Mouse (Mus musculus) limb, embryonic 12.5 days (tissue): ENCODE data around the gene Tecpr1. TPM values are rescaled to one million over a fixed set of nuclear protein-coding genes. Genes with fewer than 3 reads are reported as not detected.

Experiments used
- ATAC-seq: fragments of 200-750 bp; cut with Nextera tagmentation; 2 replicates; pipeline ENCODE4 v1.8.0; 2017; ENCODE audit warnings: low read depth, moderate TSS enrichment; ENCODE audit not compliant: insufficient number of reproducible peaks, insufficient read depth, low FRiP score, low TSS enrichment
- H3K27ac ChIP-seq: fragments of 300-500 bp; sonication (generic); 2 replicates; pipeline ENCODE4 v1.5.1; 2016; ENCODE audit warnings: mild to moderate bottlenecking, moderate library complexity
- H3K27me3 ChIP-seq: fragments of 300-500 bp; sonication (generic); 2 replicates; pipeline ENCODE4 v1.6.1; 2016; ENCODE audit warnings: mild to moderate bottlenecking, moderate library complexity
- H3K36me3 ChIP-seq: fragments of 300-500 bp; sonication (generic); 2 replicates; pipeline ENCODE4 v1.6.1; 2016; ENCODE audit warnings: mild to moderate bottlenecking, moderate library complexity
- H3K4me1 ChIP-seq: fragments of 300-500 bp; sonication (generic); replicated peaks from 2 replicates; pipeline ENCODE4 v1.6.1; 2016
- H3K4me2 ChIP-seq: fragments of 300-500 bp; sonication (generic); 2 replicates; pipeline ENCODE4 v1.6.1; 2016; ENCODE audit warnings: mild to moderate bottlenecking, moderate library complexity
- H3K4me3 ChIP-seq: fragments of 300-500 bp; sonication (generic); replicated peaks from 2 replicates; pipeline ENCODE4 v1.5.1; 2016; ENCODE audit warnings: mild to moderate bottlenecking
- H3K9ac ChIP-seq: fragments of 300-500 bp; sonication (generic); replicated peaks from 2 replicates; pipeline ENCODE4 v1.6.1; 2016; ENCODE audit warnings: mild to moderate bottlenecking, moderate library complexity
- H3K9me3 ChIP-seq: fragments of 300-500 bp; sonication (generic); 2 replicates; pipeline ENCODE4 v1.6.1; 2016; ENCODE audit warnings: mild to moderate bottlenecking, moderate library complexity
- WGBS: fragments of 180-500 bp; shearing (Covaris S2); methylation state at CpG from one replicate; pipeline ENCODE4 v1.1.7; 2016; 5-methylcytosine and 5-hydroxymethylcytosine counted together
- polyA plus RNA-seq: library from polyadenylated mRNA; unstranded; fragments of >200 nt; fragmentation: Nextera tagmentation; extraction: Ambion mirVana; gene quantifications from 2 replicates; pipeline ENCODE4 v1.2.1, GENCODE M21; 2016

Tecpr1 gene
- polyA plus RNA-seq, 1 experiment from 2014 or later = 24.3 TPM

DNA sequence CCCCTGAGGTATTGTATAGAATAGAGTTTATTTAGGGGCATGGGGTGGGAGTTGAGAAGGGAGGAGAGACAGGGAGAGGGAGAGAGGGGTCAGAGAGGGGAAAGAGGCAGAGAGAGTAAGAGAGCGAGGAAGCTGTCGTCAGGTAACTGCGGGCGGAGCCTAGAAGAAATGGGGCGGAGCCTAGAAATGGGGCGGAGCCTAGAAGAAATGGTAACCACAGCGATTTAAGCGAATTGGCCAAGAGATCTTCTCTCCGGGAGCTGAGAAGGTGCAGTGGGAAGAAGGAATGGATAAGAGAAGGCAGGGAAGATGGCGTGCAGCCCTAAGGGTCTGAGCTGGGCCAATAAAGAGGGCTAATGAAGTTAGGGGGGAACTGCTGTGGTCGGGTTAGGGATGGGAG lies 2.8 kb upstream of the Tecpr1 start:
- H3K27ac ChIP-seq = no peak overlapping the region
- no peaks in the 10 kb centered on the region for H3K9me3 ChIP-seq
- H3K4me2 ChIP-seq = no peak overlapping the region
- H3K27me3 ChIP-seq = no peaks in the 10 kb centered on the region
- no peak overlapping the region for H3K4me3 ChIP-seq
- 28% methylated on average over 11 of the region's 11 CpGs for WGBS
- H3K4me1 ChIP-seq = peaks cover 23% of the 10 kb centered on the region
- no peak overlapping the region for H3K9ac ChIP-seq
- H3K36me3 ChIP-seq = no peaks in the 10 kb centered on the region
- no peak for ATAC-seq

GRCm38 (mm10) chr5:144223899-144224816 lies 743 bp upstream of the Tecpr1 start:
- H3K4me1 ChIP-seq = peaks cover 24% of the 10 kb centered on the region
- H3K36me3 ChIP-seq = no peaks in the 10 kb centered on the region
- peak overlapping the region; percentile 67 for H3K9ac ChIP-seq
- WGBS = 22% methylated on average over 18 of the region's 18 CpGs
- peak overlapping the region; percentile 78; the same call in 1 of the 2 replicates for H3K27ac ChIP-seq
- H3K4me2 ChIP-seq = peak overlapping the region; percentile 84
- no peaks in the 10 kb centered on the region for H3K27me3 ChIP-seq
- ATAC-seq = no peak
- H3K9me3 ChIP-seq = no peaks in the 10 kb centered on the region
- peak overlapping the region; percentile 66 for H3K4me3 ChIP-seq

DNA sequence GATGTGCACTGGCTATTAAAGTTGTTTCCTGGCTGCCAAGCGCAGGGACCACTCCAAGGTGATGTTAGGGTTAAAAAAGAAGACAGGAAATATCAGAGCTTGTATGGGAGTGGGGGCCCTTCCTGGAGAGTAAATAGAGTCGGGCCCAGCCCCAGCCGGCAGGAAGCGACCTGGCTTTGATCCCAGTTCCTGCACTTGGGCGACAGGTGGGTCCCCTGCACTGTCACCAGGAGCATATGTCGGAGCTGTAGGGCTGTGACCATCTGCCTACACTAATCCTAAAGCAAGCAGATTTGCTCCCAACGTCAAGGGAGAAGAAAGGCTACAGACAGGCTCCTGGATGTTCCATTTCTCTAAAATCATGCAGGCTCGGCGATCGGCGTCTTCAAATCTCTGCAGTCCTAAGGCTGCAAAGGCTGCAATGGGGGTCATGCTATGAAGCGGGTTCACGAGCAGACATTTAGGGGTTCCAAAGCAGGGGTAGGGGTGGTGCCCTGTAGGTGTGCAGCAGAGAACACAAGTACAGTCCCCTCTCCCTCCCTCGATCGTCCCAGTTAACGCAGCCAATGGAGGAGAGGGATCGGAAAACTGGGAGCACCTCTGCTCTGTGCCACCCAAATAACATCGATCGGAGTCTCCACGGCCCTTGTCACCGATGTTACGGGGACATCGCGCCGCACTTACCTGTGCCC lies 458 bp downstream of the Tecpr1 start:
- ATAC-seq = peak; percentile 60; the same call in 1 of the 2 replicates
- Histone ChIP-seq H3K4me3 (peak overlapping the region; percentile 66), H3K27me3 (no peaks in the 10 kb centered on the region), H3K9ac (peak overlapping the region; percentile 68), H3K4me2 (peak overlapping the region; percentile 84), H3K27ac (no peak overlapping the region), H3K4me1 (peaks cover 24% of the 10 kb centered on the region), H3K9me3 (no peaks in the 10 kb centered on the region), H3K36me3 (no peaks in the 10 kb centered on the region)
- WGBS = 1% methylated on average over 25 of the region's 25 CpGs

DNA sequence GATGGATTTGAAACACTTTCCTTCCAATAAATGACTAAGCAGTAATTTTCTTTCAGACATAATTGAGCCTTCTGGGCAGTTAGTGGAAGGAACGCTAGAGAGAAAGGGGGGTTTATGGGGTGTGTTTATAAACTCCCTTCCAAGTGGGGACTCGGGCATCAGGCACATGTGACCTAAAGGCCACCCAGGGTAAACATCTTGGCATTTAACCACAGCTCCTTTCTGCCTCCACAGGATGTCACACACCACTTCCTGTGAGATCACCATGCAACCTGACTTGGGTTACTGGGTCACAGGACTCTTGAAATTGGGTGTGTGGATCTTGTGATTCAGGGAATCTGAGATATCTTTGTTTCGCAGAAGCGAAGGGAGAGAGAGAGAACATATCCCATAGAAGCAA lies 2.1 kb downstream of the Tecpr1 start:
- Histone ChIP-seq H3K36me3 (no peaks in the 10 kb centered on the region), H3K27me3 (no peaks in the 10 kb centered on the region), H3K27ac (0 out of 2 replicates have a peak overlapping the region, but pooled peaks have one; percentile 7), H3K4me3 (no peak overlapping the region), H3K4me1 (peaks cover 24% of the 10 kb centered on the region), H3K4me2 (no peak overlapping the region), H3K9ac (no peak overlapping the region), H3K9me3 (no peaks in the 10 kb centered on the region)
- ATAC-seq = no peak
- 59% methylated on average over 4 of the region's 4 CpGs for WGBS

DNA sequence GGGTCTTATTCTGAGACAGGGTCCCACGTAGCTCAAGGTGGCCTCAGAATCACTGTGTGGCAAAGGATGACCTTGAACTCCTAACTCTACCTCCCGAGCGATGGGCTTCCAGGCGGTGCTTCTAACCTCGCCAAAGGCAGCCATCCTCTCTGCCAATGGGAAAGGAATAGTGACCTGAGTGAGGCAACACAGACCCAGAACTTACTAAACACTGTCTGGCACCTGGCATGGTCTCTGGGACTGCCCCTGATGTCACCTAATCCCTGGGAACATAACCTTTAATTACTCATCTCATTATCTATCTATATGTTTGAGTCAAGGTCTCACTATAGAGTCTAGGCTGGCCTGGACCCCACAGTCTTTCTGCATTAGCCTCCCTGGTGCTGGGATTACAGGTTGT lies 3.5 kb downstream of the Tecpr1 start:
- H3K27ac ChIP-seq = no peak overlapping the region
- WGBS = 85% methylated on average over 5 of the region's 5 CpGs
- no peak overlapping the region for H3K4me2 ChIP-seq
- no peak for ATAC-seq
- no peak overlapping the region for H3K9ac ChIP-seq
- H3K4me1 ChIP-seq = peaks cover 24% of the 10 kb centered on the region
- H3K4me3 ChIP-seq = no peak overlapping the region
- H3K36me3 ChIP-seq = peaks cover 3% of the 10 kb centered on the region; the same call in 1 of the 2 replicates
- H3K27me3 ChIP-seq = no peaks in the 10 kb centered on the region
- no peaks in the 10 kb centered on the region for H3K9me3 ChIP-seq

- ATAC-seq = no peak
- Histone ChIP-seq H3K4me1 (peaks cover 21% of the 10 kb centered on the region), H3K9me3 (no peaks in the 10 kb centered on the region), H3K36me3 (peaks cover 6% of the 10 kb centered on the region; the same call in 1 of the 2 replicates), H3K9ac (no peak overlapping the region), H3K4me3 (no peak overlapping the region), H3K4me2 (no peak overlapping the region), H3K27ac (no peak overlapping the region), H3K27me3 (no peaks in the 10 kb centered on the region)
- WGBS = 76% methylated on average over 12 of the region's 12 CpGs
Measured at GRCm38 (mm10) chr5:144219306-144219705, 4.1 kb downstream of the Tecpr1 start.

DNA sequence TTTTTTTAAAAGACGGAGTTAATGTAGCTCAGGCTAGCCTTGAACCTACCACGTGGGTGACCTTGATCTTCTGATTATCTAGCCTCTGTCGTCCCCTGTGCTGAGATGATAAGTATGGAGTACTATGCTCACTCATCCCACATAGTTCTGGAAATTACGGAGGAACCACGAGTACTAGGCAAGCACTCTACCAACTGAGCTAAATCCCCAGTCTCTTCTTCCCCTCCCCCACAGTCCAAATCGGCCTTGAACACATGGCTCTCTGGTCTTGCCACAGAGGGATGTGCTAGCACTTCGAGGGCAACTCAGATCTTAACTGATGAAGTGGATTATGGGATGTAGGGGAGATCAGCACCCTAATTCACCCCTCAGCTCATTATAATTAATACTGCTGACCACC lies 5.4 kb downstream of the Tecpr1 start:
- peaks cover 17% of the 10 kb centered on the region for H3K4me1 ChIP-seq
- H3K4me2 ChIP-seq = no peak overlapping the region
- peaks cover 16% of the 10 kb centered on the region for H3K36me3 ChIP-seq
- H3K27ac ChIP-seq = no peak overlapping the region
- no peak overlapping the region for H3K9ac ChIP-seq
- H3K27me3 ChIP-seq = no peaks in the 10 kb centered on the region
- WGBS = 87% methylated on average over 7 of the region's 7 CpGs
- no peak overlapping the region for H3K4me3 ChIP-seq
- H3K9me3 ChIP-seq = no peaks in the 10 kb centered on the region
- no peak for ATAC-seq

GRCm38 (mm10) chr5:144215992-144216391 lies 7.4 kb downstream of the Tecpr1 start:
- Histone ChIP-seq H3K4me2 (no peak overlapping the region), H3K4me3 (no peak overlapping the region), H3K9ac (no peak overlapping the region), H3K27me3 (no peaks in the 10 kb centered on the region), H3K27ac (no peak overlapping the region), H3K9me3 (no peaks in the 10 kb centered on the region), H3K36me3 (peaks cover 35% of the 10 kb centered on the region), H3K4me1 (no peaks in the 10 kb centered on the region)
- 91% methylated on average over 2 of the region's 2 CpGs for WGBS
- no peak for ATAC-seq

GRCm38 (mm10) chr5:144214453-144214852 lies 9.0 kb downstream of the Tecpr1 start:
- ATAC-seq = no peak
- Histone ChIP-seq H3K4me2 (no peak overlapping the region), H3K4me3 (no peak overlapping the region), H3K27me3 (no peaks in the 10 kb centered on the region), H3K4me1 (no peaks in the 10 kb centered on the region), H3K9me3 (no peaks in the 10 kb centered on the region), H3K27ac (no peak overlapping the region), H3K9ac (no peak overlapping the region), H3K36me3 (peaks cover 50% of the 10 kb centered on the region)
- 30% methylated on average over 7 of the region's 7 CpGs for WGBS

GRCm38 (mm10) chr5:144207478-144207877 lies 15.9 kb downstream of the Tecpr1 start:
- Histone ChIP-seq H3K9ac (no peak overlapping the region), H3K36me3 (peaks cover 78% of the 10 kb centered on the region), H3K27ac (no peak overlapping the region), H3K4me2 (no peak overlapping the region), H3K4me1 (no peaks in the 10 kb centered on the region), H3K27me3 (no peaks in the 10 kb centered on the region), H3K4me3 (no peak overlapping the region), H3K9me3 (peaks cover 3% of the 10 kb centered on the region)
- no peak for ATAC-seq
- WGBS = 49% methylated on average over 11 of the region's 11 CpGs

DNA sequence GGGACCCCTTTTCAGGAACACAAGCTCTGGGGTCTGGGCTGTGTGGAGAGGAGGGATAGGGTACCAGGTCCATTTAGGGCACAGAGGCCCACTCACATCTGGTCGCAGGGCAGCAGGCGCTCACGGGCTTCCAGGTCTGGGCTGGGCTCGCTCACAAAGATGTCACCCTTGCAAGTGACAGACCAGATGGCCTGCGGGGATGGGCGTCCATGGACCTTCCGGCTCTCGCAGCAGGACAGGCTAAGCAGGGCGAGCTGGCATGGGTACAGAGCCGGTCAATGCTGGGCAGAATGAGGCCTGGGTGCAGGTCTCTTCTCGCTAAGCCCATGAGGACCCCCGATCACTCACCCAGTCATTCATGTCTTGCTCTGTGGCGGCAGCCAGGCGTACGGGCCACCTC lies 17.3 kb downstream of the Tecpr1 start:
- Histone ChIP-seq H3K27ac (no peak overlapping the region), H3K36me3 (peaks cover 72% of the 10 kb centered on the region), H3K9ac (no peak overlapping the region), H3K9me3 (peaks cover 7% of the 10 kb centered on the region), H3K27me3 (no peaks in the 10 kb centered on the region), H3K4me1 (no peaks in the 10 kb centered on the region), H3K4me2 (no peak overlapping the region), H3K4me3 (no peak overlapping the region)
- no peak for ATAC-seq
- 97% methylated on average over 15 of the region's 15 CpGs for WGBS
